Mouse (Mus musculus): Measurements from ENCODE around the gene Gm10337.

Gene Gm10337

DNA sequence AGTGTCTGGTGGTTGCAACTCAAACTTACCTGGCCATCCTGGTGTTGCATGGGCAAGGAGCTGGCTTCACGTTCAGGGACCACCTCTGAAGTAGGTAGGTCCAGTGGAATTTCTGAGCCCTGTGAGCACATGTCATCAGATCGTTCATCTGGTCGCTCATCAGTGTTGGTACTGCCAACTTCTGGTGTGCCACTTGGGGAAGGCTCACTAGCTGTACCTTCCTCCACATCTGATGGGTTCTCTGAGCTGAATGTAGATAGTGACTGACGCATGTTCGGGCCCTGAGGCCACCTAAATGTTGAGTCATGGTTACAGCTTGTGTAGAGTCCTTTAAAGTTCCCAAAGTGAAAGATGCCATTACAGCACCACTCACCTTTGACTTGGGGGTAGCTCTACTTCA is 3.0 kb upstream of the Gm10337 start:
- DNase-seq = no peak

DNA sequence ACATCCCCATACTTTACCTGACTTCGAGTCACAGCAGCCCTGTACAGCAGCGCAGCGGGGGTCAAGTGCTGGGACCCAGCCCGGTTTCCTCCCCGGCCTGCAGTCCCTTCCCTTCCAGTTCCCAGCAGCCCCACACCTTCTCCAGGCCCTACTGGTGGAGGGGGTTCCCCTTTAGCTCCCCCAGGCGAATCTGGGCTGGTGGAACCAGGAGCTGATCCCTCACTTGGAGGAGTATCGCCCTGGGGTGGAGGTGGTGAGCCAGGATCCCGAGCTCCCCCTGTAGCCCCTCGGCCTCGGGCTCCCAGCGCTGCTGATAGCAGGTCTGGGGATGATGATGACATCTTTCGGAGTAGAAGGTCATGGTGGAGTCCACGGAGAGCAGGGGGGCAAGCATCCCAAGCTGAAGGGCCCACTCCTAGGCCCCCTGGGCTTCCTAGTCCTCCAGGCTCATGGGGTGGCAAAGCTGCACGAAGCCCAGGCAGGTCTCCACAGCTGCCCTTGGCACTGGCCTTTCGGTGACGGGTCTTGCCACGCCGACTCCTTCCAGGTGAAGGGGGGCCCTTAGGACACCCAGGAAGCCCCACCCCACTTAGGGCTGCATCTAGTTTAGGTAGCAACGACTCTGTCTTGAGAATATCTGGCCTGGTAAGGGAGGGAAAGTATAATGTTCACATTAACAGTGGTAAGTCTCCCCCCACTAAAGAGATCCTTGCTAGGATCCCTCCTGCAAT is 2.3 kb upstream of the Gm10337 start:
- DNase-seq = no peak

DNA sequence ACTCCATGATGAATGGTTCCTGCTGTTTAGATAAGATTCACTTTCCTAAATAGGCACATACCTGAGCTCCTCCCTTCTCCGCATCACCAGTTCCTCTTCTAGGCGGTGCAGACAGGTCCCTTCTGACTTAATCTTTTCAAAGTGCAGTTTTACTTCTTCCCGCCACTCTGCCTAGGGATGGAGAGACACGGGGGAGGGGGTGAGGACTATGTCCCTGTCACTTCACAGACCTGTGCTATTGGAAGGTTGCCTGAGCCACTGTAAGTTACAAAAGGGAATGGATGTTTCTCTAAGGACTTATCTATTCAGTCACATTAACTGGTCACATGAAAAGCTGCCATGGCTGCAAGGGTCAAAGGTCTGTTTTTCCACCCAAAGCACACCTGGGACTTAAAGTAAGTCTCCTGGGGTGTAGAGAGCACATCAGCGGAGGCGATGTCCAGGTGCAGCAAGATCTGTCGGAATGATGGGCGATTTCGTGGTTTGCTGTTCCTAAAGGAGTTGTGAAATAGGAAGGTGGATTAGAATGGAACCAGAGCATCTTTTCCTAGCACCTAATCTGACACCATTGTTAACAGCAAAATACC is 1.2 kb upstream of the Gm10337 start:
- peak; percentile 4 for DNase-seq

DNA sequence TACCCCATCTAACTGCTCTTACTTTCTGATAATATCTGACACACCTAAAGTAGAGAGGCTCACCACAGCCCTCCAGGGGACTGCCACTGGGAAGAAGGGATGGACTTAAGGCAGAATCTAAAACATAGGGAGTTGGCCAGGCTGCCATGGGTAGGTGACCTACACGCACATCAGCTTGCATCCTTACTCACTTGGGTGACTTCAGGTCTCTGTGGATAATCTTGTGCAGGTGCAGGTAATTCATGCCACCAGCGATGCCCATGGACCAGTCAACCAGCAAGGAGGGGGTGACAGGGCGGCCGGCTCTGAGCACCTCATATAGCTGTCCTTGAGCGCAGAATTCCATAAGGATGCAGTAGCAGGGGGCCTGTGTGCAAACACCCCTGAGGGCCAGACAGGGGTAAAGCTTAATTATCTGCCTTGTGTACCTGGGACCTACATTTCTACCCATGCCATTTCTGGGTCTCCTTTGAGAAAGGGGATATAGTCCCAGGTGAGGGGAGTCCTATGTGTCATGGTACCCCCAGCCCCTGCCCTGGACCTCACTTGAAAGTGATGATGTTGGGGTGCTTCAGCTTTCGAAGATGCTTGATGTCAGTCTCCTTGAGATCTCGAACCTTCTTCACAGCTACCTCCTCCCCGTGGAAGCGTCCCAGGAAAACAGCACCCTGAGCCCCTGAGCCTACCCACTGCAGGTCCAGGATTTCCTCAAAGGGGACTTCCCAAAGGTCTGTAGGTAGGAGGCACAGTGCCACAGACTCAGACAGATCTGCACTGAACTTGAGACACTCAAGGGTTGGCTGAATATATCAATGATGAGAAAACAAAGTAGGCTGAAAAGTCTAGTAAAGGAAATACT is 631 bp downstream of the Gm10337 start:
- DNase-seq = peak; percentile 10

DNA sequence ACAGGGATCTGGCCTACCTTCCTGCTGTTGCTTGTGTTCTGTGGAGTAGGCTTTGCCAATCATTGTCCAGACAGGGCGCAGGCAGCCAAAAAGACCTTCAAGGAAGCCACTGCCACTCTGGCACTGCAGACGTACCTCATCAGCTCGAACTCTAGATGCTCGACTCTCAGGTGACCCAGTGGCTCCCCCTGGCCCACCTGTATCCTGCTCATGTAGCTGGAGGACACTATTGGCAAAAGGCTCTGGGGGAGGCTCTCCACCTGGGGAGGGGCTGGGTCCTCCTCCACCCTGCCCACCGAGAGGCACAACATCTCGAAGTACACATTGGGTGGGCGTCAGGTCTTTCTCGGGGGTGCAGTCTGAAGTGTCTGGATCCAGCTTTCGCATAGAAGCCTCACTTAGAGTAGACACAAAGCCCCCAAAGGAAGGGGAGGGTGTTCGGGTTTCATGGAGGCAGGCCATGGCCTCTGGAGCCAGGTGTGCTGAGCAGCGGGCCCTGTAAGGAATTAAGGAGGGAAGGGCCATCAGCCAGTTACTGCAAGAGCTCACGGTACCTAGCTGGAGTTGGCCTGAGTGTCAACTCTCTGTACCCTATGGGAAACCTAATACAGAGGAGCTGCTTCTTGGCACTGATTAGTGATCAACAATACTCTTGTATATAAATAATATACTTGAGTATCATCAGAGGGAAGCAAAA is 1.7 kb downstream of the Gm10337 start:
- peak; percentile 10 for DNase-seq

DNA sequence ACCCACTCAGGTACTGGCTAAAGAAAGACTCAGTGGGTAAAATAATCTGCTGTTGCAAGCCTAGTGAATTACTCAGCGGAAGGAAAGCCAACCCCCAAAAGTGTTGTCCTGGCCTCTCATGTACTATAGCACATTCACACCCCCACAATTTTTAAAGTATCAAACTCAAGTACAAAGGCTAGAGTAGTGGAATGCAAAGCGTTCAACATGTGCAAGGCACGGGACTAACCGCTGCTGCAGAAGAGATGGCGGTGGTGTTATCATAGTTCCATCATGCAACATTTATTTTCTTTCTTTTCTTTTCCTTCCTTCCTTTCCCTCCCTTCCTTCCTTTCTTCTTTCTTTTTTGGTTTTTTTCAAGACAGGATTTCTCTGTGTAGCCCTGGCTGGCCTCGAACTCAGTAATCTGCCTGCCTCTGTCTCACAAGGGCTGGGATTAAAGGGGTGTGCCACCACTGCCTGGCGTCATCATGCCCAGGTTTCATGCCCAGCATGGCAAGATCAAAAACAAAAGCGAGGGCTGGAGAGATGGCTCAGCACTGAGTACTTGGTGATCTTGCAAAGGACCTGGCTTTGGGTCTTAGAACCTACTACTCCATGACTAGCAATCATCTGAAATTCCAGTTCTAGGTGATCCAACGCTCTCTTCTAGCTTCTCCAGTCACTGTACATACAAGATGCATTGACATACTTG is 2.4 kb downstream of the Gm10337 start:
- DNase-seq = no peak

DNA sequence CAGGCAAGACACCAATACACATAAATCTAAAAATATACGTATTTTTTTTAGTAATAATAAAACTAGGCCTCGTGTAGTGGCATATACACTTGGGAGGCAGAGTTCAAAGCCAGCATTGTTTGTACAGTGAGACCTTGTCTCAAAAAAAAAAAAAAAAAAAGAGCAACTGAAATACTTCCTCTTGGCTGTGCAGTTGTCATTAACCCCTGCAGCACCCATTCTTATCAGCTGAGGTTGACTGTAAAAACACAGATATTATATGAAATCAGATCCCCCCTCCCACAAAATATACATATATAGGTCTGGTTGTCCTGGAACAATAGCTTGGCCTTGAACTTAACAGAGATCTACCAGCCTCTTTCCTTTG is 2.9 kb downstream of the Gm10337 start:
- DNase-seq = no peak

DNA sequence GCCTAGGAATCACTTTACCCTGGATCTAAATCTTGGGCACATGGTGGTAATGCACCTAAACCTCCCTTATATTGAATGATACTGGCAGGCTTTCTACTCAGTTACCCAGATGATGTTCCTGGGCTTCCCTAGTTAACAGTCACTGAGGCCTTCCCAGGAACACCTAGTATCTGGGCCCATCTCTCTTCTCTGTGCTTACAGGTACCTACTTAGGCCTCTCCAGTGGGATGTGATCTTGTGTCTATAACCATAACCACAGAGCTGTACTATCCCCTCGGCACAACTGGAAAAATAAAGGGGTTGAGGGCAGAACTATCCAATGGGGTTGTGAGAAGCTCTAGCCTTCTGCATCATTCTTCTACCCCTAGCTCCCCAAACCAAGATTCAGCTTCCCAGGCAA is 3.3 kb downstream of the Gm10337 start:
- no peak for DNase-seq

DNA sequence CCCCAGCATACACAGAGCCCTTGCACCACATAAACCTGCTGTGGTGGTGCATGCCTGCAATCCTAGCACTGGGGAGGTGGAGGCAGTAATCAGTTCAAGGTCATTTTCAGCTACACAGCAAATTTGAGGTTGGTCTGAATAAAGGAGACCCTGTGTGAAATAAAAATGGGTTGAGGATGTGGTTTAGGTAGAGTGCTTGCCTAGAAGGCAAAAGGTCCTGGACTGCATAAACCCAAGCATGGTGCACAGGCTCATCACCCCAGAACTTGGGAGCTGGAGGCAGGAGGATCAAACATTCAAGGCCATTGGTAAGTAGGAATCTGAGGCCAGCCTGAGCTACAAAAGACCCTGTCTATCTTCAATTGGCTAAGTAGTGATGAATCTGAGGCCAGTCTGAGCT is 4.0 kb downstream of the Gm10337 start:
- DNase-seq = no peak

DNA sequence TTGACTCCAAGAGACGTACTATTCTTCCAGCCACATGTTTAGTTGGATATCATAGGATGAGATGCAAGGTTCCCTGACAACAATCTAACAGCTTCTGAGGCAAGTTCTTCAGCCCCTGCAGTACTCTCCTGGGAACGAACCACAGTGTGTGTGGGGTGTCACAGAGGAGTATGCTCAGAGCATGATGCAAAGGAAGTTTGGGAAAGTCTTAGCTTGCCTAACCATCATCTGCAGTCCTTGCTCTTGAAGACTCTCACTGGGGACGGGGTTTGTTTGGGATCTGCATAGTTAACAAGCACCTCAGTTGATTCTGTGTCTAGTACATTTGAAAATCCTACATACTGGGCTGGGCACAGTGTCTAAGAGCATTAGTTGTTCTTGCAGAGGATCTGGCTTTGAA is 4.8 kb downstream of the Gm10337 start:
- peak; percentile 10 for DNase-seq

DNA sequence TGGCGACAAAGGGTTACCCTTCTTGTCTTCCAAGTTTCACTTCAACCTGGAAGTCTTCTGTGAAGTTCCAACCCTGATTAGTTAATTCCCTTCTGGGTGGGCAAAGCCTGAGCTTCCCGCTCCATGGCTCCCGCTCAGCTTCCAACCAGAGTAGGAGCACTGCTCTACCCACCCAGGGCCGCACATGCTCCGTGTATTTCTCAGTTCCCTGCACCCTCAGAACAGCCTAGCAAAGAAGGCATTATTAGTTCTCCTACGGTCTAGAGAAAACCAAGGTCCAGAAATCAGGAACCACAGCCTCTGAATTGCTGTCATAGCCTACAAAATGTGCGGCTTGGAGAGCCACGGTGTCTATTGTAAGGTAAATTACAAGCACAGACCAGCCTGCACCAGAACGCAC is 6.6 kb downstream of the Gm10337 start:
- DNase-seq = peak; percentile 30

DNA sequence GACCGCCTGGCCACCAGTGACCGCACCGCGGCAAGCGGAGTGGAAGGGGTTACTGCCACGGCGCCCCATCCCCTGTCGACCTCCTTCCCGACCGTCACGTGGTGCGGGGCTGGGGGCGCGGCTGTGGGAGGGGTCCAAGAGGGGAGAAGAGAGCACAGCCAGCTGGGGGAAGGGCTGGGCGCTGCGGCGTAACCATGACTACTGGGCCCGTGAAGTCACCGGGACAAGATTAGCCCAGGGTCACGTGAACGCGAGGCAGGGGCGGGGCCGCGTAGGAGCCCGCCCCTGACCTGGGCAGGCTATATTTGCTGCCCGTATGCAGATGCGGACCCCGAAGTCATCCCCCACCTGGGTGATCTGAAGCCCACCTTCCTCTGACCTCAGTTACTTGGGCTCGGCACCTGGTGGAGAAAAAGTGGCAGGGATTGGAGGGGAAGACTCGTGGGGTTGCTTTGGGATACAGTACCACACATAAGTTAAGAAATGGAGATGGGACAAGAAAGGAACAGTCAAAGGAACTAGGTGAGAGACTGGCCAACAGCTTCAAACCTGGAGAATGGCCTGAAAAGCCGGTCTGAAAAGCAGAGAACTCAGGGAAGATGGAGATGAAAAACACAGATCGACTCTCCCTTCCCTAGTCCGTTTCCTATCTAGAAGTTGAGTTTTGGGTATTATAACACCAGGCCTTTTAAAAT is 7.2 kb downstream of the Gm10337 start:
- peak; percentile 74 for DNase-seq

DNA sequence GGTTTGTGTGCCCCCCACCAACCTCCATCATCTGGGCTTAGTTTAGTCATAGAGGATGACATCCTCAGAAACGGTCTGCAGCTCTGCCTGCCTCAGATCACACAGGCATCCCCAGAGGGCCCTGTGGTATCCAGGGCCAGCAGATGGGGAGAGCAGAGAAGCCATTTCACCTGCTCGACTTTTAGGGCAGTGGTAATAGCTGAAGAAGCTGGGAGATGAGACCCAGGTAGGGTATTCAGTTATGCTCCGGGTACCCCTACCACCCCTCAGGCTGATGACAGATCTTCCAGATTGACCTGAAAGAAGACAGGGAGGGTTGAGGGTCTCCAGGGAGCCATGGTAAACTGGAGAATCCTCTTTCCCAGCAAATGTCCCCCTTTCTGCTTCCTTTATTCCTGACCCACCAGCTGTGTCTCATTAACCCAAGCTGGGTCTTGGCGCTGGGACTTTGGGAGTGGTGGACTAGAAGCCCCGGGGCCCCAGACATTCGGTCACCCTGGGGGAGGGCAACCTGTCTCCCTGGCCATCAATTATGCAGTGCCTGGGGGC is 7.8 kb downstream of the Gm10337 start:
- DNase-seq = peak; percentile 32

DNA sequence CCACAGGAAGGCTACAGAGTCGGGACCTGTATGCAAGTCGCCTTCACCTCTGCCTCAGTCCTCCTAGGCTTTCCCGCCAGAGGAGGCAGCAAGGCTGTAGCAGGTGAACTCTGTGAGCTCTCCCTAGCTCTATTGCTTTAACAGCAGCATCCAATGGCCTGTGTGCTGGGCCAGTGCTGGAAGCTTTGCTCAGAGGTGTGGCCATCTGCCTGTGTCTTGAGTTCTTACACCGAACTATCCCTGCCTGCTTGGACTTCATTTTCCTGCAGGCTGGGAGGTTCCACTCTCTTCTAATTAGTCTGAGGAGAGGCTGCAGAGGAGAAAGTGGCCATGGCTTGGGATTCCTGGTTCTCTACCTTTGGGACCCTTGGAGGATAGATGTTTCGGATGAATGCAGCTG is 8.5 kb downstream of the Gm10337 start:
- no peak for DNase-seq

DNA sequence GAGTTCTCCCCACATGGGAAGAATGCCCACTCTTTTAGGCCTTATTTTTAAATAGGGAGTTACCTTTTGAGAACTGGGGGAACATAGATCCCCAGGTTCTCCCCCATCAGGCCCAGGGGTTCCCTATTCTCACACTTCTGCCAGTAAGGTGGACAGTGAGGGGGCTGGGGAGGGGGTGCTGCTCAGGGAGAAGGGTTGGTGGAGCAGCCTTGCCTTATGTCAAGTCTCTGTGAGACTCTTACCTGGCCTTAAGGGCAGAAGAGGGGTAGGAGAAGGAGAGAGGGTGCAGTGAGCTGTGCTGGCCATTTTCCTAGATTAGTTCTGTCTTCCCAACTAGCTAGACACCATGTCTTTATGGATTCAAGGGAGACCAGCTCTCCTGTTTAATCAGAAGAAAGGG is 8.9 kb downstream of the Gm10337 start:
- DNase-seq = no peak

DNA sequence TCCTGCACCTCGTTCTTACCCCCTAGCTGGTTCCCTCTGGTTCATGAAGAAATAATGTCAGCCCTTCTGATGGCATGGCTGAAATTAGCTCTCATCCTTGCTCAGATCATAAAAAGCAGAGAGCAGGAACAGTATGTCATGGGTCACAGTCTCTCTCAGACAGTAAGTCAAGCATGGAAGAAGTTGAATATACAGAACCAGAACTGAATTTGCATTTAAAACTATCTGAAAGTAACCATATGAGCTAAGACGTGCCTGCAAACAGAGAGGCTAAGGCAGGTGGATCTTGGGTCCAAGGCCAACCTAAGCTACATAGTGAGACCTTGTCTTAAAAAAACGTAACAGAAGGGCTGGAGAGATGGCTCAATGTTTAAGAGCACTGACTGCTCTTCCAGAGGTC is 9.5 kb downstream of the Gm10337 start:
- no peak for DNase-seq

DNA sequence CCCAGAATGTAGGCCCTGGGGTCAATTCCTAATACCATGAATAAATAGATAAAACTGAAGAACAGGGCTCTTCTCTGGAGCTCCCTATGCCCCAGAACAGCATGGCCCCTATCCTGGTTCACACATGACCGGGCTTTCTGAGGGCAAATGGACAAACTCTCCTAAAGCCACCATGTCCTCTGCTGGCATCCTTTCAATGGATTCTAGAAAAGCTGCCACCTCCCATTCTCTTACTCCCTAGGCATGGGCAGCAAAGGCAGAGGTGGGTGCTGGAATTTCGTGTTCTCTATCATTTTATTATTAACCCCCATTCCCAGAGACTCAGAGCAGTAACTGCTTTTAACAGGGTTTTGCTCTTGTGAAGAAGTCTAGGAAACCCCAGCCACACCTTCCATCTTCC is 11.7 kb downstream of the Gm10337 start:
- no peak for DNase-seq

DNA sequence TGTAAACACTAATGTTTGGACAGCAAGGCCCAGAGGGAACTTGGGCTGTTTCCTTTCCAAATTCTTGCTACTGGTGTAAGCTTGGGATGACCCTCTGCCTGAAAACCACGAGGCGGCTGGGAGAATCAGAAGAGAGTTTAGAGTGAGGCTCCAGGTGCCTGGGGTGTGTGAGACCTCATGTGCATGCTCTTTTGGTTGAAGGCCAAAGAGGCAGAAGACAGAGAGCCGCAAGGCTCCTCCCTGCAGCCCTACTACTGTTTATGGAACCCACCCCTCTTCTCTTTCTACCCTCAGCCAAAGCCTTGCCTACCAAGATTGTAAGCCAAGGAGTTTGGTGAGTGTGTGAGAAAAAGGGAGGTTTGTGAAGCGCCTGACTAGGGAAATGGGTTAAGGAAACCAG is 12.3 kb downstream of the Gm10337 start:
- DNase-seq = no peak

DNA sequence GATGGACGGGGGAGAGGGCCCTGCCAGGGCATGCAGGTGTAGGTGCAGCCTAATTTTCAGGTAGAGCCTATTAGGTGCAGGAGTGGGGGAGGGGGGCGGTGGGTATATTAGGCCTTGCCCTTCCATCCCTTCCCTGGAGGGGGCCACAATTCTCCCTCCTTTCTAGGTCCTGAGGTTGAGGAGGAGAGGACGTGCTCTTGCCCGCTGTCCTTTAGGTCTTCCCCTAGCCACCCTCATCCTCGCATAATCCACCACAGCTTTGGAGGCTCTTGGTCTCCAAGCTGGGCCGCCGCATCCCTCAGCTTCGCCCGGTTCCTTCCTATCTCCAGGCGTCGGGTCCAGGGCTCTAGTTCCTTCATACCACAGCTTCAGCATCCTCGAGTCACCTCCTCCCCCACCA is 12.8 kb downstream of the Gm10337 start:
- DNase-seq = peak; percentile 68

DNA sequence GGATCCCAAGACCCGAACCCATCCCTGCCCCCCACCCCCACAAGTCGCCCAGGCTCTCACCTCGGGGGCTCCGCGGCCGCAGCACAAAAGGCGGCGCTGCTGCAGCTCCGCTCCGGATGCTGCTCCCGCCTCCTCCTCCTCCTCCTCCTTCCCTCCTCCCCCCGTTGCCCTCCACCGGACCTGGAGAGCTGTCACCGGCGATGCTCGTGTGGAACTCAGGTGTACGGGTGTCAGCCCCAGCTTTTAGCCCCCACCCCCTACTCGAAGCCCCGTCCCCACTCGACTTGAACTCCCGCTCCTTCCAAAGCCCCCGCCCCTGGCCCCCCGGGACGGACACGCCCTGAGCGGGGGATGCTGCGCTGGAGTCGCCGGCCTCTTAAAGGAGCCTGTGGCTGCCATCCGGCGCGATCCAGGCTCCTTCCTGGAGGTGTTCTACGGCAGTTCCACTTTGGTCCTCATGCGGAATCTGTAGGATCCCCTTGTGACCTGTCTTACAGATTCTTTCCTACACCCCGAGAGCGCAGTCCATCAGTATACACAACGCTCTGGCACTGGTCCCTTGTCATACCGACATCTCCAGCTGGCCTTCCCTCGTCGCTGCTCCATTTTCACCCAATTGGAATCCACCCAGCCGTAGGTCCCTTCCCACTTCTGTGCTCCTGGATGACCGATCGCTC is 13.3 kb downstream of the Gm10337 start, which contains the start of gene Map3k12:
Map3k12 (minus strand) TSS at position 337 of the 677 bp plus-strand sequence.
- peak; percentile 83 for DNase-seq

DNA sequence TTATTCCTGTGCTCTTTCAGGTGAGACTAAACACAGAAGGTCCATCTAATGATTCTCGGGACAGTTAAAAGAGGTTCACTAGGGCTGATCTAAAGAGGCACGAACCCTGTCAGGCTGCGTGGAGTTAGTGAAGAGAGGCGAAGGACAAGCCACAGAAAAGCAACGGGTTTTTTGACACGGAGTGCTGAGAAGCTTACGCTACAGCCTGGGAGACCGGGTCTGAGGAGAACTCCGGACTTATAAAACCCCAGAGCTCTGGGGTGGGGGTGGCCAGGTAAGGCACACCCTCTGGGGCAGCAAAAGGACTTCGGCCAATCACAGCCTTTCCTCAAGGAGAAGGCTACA is 14.1 kb downstream of the Gm10337 start:
- no peak for DNase-seq

Data from cerebellum, adult 8-10 months (tissue).